Mouse (Mus musculus): ENCODE results near the gene Hspd1. TPM values are rescaled to one million over a fixed set of nuclear protein-coding genes. Genes with fewer than 3 reads are reported as not detected.

Gene Hspd1
- polyA plus RNA-seq, 1 experiment from 2014 or later = 512 TPM

DNA sequence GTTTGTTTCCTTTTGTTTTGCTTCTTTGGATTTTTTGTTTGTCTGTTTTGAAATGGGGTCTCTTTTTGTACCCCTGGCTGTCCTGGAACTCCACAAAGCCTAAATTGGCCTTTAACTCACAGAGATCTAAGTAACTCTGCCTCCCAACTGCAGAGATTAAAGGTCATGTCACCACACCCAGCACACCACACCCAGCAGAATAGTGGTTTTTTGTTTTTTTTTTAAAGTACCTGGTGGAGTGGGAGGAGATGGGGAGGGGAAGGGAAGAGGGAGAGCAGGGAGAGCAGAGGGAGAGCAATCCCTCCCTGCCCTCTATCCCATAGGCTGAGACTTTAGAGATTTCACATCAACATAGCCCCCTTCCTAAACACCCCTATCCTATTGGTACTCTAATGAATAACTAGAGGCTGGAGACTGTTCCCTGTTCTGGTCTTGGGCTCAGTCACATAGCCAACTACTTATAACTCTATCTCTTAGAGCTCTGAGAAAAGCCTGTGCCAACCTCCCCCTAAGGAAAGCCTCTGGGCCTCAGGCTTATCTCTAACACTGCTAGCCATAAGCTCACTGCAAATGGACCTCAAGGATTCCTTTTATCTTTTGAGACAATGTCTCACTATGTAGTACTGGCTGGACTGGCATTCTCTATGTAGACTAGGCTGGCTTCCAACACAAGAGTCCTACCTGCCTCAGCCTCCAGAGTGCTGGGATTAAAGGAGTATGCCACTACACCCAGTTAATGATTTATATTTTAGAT, 56.8 kb downstream of the Hspd1 start:
- H3K4me1 ChIP-seq (ENCODE audit: control insufficient read depth, insufficient read depth, low read length) = no peaks in the 10 kb centered on the region
- H3K4me3 ChIP-seq (ENCODE audit: low read length) = no peak overlapping the region
- no peaks in the 10 kb centered on the region for H3K36me3 ChIP-seq (ENCODE audit: control insufficient read depth, insufficient read depth)
- no peaks in the 10 kb centered on the region for H3K27me3 ChIP-seq (ENCODE audit: control insufficient read depth, insufficient read depth, low read length)
- H3K4me2 ChIP-seq (ENCODE audit: low read depth, low read length) = no peak overlapping the region
- no peaks in the 10 kb centered on the region for H3K9me3 ChIP-seq (replicated peaks; ENCODE audit: control insufficient read depth, low read length)
- H3K27ac ChIP-seq (ENCODE audit: low read length) = no peak overlapping the region
- H3K9ac ChIP-seq (ENCODE audit: low read length) = no peak overlapping the region
- no peak for ATAC-seq (replicated peaks; ENCODE audit: extremely low read depth, insufficient read depth, low FRiP score)

DNA sequence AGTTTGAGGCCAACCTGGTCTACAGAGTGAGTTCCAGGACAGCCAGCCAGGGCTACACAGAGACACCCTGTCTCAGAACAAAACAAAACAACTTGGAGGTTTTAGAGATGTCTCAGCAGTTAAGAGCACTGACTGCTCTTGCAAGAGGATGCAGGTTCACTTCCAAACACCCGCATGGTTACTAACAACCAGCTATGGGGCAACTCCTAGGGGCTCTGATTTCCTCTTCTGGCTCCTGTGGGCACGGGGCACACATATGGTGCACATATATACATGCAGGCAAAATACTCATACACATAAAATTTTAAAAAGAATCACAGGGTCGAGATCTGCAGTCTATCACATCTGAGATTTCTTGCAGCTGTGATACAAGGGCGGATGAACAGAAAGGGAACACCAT, 58.6 kb downstream of the Hspd1 start:
- Histone ChIP-seq H3K4me3 (ENCODE audit: low read length) (no peak overlapping the region), H3K27ac (ENCODE audit: low read length) (no peak overlapping the region; the same call in 1 of the 2 replicates), H3K4me2 (ENCODE audit: low read depth, low read length) (peak overlapping the region; percentile 59), H3K9me3 (replicated peaks; ENCODE audit: control insufficient read depth, low read length) (no peaks in the 10 kb centered on the region), H3K9ac (ENCODE audit: low read length) (no peak overlapping the region), H3K4me1 (ENCODE audit: control insufficient read depth, insufficient read depth, low read length) (peaks cover 9% of the 10 kb centered on the region), H3K27me3 (ENCODE audit: control insufficient read depth, insufficient read depth, low read length) (no peaks in the 10 kb centered on the region), H3K36me3 (ENCODE audit: control insufficient read depth, insufficient read depth) (no peaks in the 10 kb centered on the region)
- no peak for ATAC-seq (replicated peaks; ENCODE audit: extremely low read depth, insufficient read depth, low FRiP score)
- WGBS = 66% methylated on average over 4 of the region's 4 CpGs

DNA sequence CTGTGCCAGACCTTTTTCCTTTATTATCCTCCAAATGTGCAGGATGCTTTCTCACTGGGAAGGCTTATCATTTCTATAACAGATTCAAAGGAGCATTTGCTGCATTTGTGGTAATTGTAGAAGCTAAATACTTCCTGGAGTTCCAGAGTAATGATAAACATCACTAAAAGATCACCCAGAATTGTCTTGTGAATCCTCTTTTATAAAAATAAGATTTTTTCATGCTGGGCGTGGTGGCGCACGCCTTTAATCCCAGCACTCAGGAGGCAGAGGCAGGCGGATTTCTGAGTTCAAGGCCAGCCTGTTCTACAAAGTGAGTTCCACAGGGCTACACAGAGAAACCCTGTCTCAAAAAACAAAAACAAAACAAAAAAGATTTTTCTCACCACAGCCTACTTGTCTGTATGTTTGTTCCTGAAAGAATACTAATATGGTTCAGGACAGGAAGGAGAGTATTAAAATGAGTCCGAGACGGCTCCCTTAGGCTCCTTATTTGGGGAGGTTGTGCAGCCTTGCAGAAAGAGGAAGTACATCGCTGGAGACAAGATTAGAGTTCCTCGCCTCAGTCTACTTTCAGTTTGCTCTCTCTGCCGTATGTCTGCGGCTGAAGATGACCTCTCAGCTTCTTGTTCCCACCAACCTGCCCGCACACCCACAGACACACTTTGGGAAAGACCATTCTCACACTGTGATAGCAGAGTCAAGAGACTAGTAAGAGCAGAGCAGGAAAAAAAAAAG, 59.4 kb downstream of the Hspd1 start:
- peak overlapping the region; percentile 59 for H3K4me2 ChIP-seq (ENCODE audit: low read depth, low read length)
- no peaks in the 10 kb centered on the region for H3K36me3 ChIP-seq (ENCODE audit: control insufficient read depth, insufficient read depth)
- peak overlapping the region; percentile 68 for H3K27ac ChIP-seq (ENCODE audit: low read length)
- peak overlapping the region; percentile 29; the same call in 1 of the 2 replicates for H3K4me3 ChIP-seq (ENCODE audit: low read length)
- 60% methylated on average over 11 of the region's 11 CpGs for WGBS
- no peak for ATAC-seq (replicated peaks; ENCODE audit: extremely low read depth, insufficient read depth, low FRiP score)
- H3K9ac ChIP-seq (ENCODE audit: low read length) = peak overlapping the region; percentile 61
- no peaks in the 10 kb centered on the region for H3K9me3 ChIP-seq (replicated peaks; ENCODE audit: control insufficient read depth, low read length)
- no peaks in the 10 kb centered on the region for H3K27me3 ChIP-seq (ENCODE audit: control insufficient read depth, insufficient read depth, low read length)
- H3K4me1 ChIP-seq (ENCODE audit: control insufficient read depth, insufficient read depth, low read length) = peaks cover 14% of the 10 kb centered on the region

DNA sequence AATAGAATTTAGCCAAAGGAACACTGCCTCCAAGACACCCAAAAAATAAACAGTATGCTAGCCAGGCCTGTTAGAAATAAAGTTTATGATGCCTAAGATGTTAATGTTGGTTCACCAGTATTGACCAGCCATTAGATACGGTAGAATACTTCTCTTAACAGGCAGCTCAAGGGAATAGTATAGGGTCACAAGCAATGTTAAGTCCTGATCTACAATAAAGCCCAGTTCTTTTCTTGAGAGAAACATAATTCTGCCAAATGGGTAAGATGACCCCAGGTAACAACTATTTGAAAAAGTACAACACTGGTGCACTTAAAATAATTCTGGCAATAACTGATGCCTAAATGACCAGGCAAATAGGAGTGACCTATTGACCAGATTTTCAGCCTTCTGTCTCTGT, 60.1 kb downstream of the Hspd1 start:
- no peak for ATAC-seq (replicated peaks; ENCODE audit: extremely low read depth, insufficient read depth, low FRiP score)
- WGBS = 92% methylated on average over 1 of the region's 1 CpGs
- no peaks in the 10 kb centered on the region for H3K9me3 ChIP-seq (replicated peaks; ENCODE audit: control insufficient read depth, low read length)
- H3K27ac ChIP-seq (ENCODE audit: low read length) = no peak overlapping the region
- H3K36me3 ChIP-seq (ENCODE audit: control insufficient read depth, insufficient read depth) = no peaks in the 10 kb centered on the region
- peak overlapping the region; percentile 62; the same call in 1 of the 2 replicates for H3K4me2 ChIP-seq (ENCODE audit: low read depth, low read length)
- H3K4me1 ChIP-seq (ENCODE audit: control insufficient read depth, insufficient read depth, low read length) = peaks cover 14% of the 10 kb centered on the region
- H3K27me3 ChIP-seq (ENCODE audit: control insufficient read depth, insufficient read depth, low read length) = no peaks in the 10 kb centered on the region
- H3K4me3 ChIP-seq (ENCODE audit: low read length) = peak overlapping the region; percentile 78
- H3K9ac ChIP-seq (ENCODE audit: low read length) = no peak overlapping the region; the same call in 1 of the 2 replicates

Other genes with a start within 250 kb of the Hspd1 start
- gene Ankrd44, start 161.9 kb downstream of the Hspd1 start, polyA plus RNA-seq (2015; fragmentation: Nextera tagmentation; extraction: Ambion mirVana) = 8.7 and 11.4 TPM in 2 replicates
- 194 and 202 TPM in 2 replicates for gene Sf3b1, start 60.8 kb downstream of the Hspd1 start, polyA plus RNA-seq (2015; fragmentation: Nextera tagmentation; extraction: Ambion mirVana)
- gene Coq10b, start 35.5 kb downstream of the Hspd1 start, polyA plus RNA-seq (2015; fragmentation: Nextera tagmentation; extraction: Ambion mirVana) = 18.7 and 20.3 TPM in 2 replicates
- 276 and 289 TPM in 2 replicates for gene Hspe1, start 111 bp downstream of the Hspd1 start, polyA plus RNA-seq (2015; fragmentation: Nextera tagmentation; extraction: Ambion mirVana)
- 113 and 127 TPM in 2 replicates for gene Mob4, start 43.0 kb upstream of the Hspd1 start, polyA plus RNA-seq (2015; fragmentation: Nextera tagmentation; extraction: Ambion mirVana)
- gene Rftn2, start 138.5 kb upstream of the Hspd1 start, polyA plus RNA-seq (2015; fragmentation: Nextera tagmentation; extraction: Ambion mirVana) = 10.3 and 11.2 TPM in 2 replicates
- 3.8 and 4.0 TPM in 2 replicates for gene Mars2, start 148.9 kb upstream of the Hspd1 start, polyA plus RNA-seq (2015; fragmentation: Nextera tagmentation; extraction: Ambion mirVana)